Mouse (Mus musculus) MEL (cell line): ENCODE results near the gene Tph2.

Source experiments
- CHD2 ChIP-seq: IDR thresholded peaks from 2 replicates; pipeline ENCODE4 v1.6.1; 2011; ENCODE audit warnings: low read length, improper control_type of control experiment
- CTCF ChIP-seq, 3 experiments: IDR thresholded peaks in 2 of 3; conservative IDR thresholded peaks in 1 of 3; 2 replicates each; pipeline ENCODE4 v1.5.1; 2011 to 2012; ENCODE audit warnings: low read length in 3 of 3, low read depth in 2 of 3, mild to moderate bottlenecking in 2 of 3, improper control_type of control experiment in 1 of 3, inconsistent platforms in 1 of 3, mixed read lengths in 1 of 3, moderate library complexity in 1 of 3; ENCODE audit not compliant: control insufficient read depth in 1 of 3, insufficient read depth in 1 of 3, poor library complexity in 1 of 3, severe bottlenecking in 1 of 3
- GATA1 ChIP-seq: IDR thresholded peaks from 2 replicates; pipeline ENCODE4 v1.6.1; 2011; ENCODE audit warnings: low read depth, low read length, improper control_type of control experiment
- POLR2A ChIP-seq, 2 experiments: IDR thresholded peaks; 2 replicates each; pipeline ENCODE4 v1.6.1; 2011 to 2012; ENCODE audit warnings: low read length in 2 of 2, mild to moderate bottlenecking in 2 of 2, control low read depth in 1 of 2, improper control_type of control experiment in 1 of 2, low read depth in 1 of 2, moderate library complexity in 1 of 2; ENCODE audit not compliant: control insufficient read depth in 1 of 2, insufficient read depth in 1 of 2, poor library complexity in 1 of 2
- POLR2AphosphoS2 ChIP-seq: IDR thresholded peaks from 2 replicates; pipeline ENCODE4 v1.6.1; 2011; ENCODE audit warnings: low read length, improper control_type of control experiment

GRCm38 (mm10) chr10:115050178-115050577 is 134.6 kb downstream of the Tph2 start:
- no peak for TF ChIP-seq GATA1
- TF ChIP-seq POLR2AphosphoS2: no peak
- TF ChIP-seq POLR2A (IDR thresholded peaks at IDR 0.05; ENCODE audit: control insufficient read depth in 1 of 2, insufficient read depth in 1 of 2, low read depth in 1 of 2, low read length in 2 of 2, poor library complexity in 1 of 2): no peak
- no peak for TF ChIP-seq CTCF (IDR thresholded peaks at IDR 0.05 in 2 of 3, conservative IDR thresholded peaks at IDR 0.05 in 1 of 3; ENCODE audit: control insufficient read depth in 1 of 3, insufficient read depth in 1 of 3, low read depth in 2 of 3, low read length in 3 of 3, poor library complexity in 1 of 3, severe bottlenecking in 1 of 3)
- TF ChIP-seq CHD2: no peak
